Mouse (Mus musculus): ENCODE measurements around the gene Ppara.
"Not testable (repeated sequence)": the region's sequence is repeated elsewhere in the genome, so short reads cannot be mapped to it uniquely, and the experiment has no call there.

Ppara gene

GRCm38 (mm10) chr15:85757768-85758167, 23.0 kb downstream of the Ppara start:
- DNase-seq (ENCODE audit: low read depth), result no peak

- no peak for DNase-seq (ENCODE audit: low read depth)
Observed at GRCm38 (mm10) chr15:85762761-85763160, 28.0 kb downstream of the Ppara start.

- no peak for DNase-seq (ENCODE audit: low read depth)
Observed at GRCm38 (mm10) chr15:85765022-85765421, 30.2 kb downstream of the Ppara start.

- no peak for DNase-seq (ENCODE audit: low read depth)
Observed at GRCm38 (mm10) chr15:85766677-85767076, 31.9 kb downstream of the Ppara start.

- DNase-seq (ENCODE audit: low read depth), result no peak
Observed at GRCm38 (mm10) chr15:85768991-85769390, 34.2 kb downstream of the Ppara start.

GRCm38 (mm10) chr15:85771306-85772121, 36.7 kb downstream of the Ppara start:
- DNase-seq (ENCODE audit: low read depth), result no peak

- DNase-seq (ENCODE audit: low read depth), result no peak
Observed at GRCm38 (mm10) chr15:85772146-85772740, 37.5 kb downstream of the Ppara start.

GRCm38 (mm10) chr15:85774419-85774818, 39.6 kb downstream of the Ppara start:
- DNase-seq (ENCODE audit: low read depth), result no peak

- DNase-seq (ENCODE audit: low read depth), result no peak
Observed at GRCm38 (mm10) chr15:85775001-85775400, 40.2 kb downstream of the Ppara start.

GRCm38 (mm10) chr15:85776241-85776640, 41.5 kb downstream of the Ppara start:
- DNase-seq (ENCODE audit: low read depth), result no peak

GRCm38 (mm10) chr15:85776771-85777170, 42.0 kb downstream of the Ppara start:
- DNase-seq (ENCODE audit: low read depth), result no peak

- DNase-seq (ENCODE audit: low read depth), result not testable (repeated sequence)
Observed at GRCm38 (mm10) chr15:85778891-85779290, 44.1 kb downstream of the Ppara start.

- no peak for DNase-seq (ENCODE audit: low read depth)
Observed at GRCm38 (mm10) chr15:85783146-85783545, 48.4 kb downstream of the Ppara start.

- DNase-seq (ENCODE audit: low read depth), result no peak
Observed at GRCm38 (mm10) chr15:85784341-85784740, 49.6 kb downstream of the Ppara start.

GRCm38 (mm10) chr15:85786711-85787110, 51.9 kb downstream of the Ppara start:
- no peak for DNase-seq (ENCODE audit: low read depth)

- DNase-seq (ENCODE audit: low read depth), result no peak
Observed at GRCm38 (mm10) chr15:85787482-85787881, 52.7 kb downstream of the Ppara start.

GRCm38 (mm10) chr15:85788051-85788450, 53.3 kb downstream of the Ppara start:
- no peak for DNase-seq (ENCODE audit: low read depth)

- no peak for DNase-seq (ENCODE audit: low read depth)
Observed at GRCm38 (mm10) chr15:85788633-85789032, 53.9 kb downstream of the Ppara start.

- no peak for DNase-seq (ENCODE audit: low read depth)
Observed at GRCm38 (mm10) chr15:85791449-85791848, 56.7 kb downstream of the Ppara start.

GRCm38 (mm10) chr15:85792819-85793218, 58.0 kb downstream of the Ppara start:
- no peak for DNase-seq (ENCODE audit: low read depth)

GRCm38 (mm10) chr15:85795516-85795915, 60.7 kb downstream of the Ppara start:
- no peak for DNase-seq (ENCODE audit: low read depth)

GRCm38 (mm10) chr15:85798676-85799075, 63.9 kb downstream of the Ppara start:
- DNase-seq (ENCODE audit: low read depth), result no peak

GRCm38 (mm10) chr15:85802931-85803330, 68.1 kb downstream of the Ppara start:
- no peak for DNase-seq (ENCODE audit: low read depth)

- no peak for DNase-seq (ENCODE audit: low read depth)
Observed at GRCm38 (mm10) chr15:85806886-85807285, 72.1 kb downstream of the Ppara start.
